Mouse (Mus musculus) 416B (cell line): ENCODE results near the gene Mxi1.
"Not testable (repeated sequence)": the region's sequence is repeated elsewhere in the genome, so short reads cannot be mapped to it uniquely, and the experiment has no call there.

ENCODE experiments used
- DNase-seq: peaks from one replicate; pipeline ENCODE4 v3.0.0; 2011; ENCODE audit warnings: low read depth

The Mxi1 gene

GRCm38 (mm10) chr19:53366057-53366775 lies 55.9 kb downstream of the Mxi1 start:
- DNase-seq, result peak; percentile 41

GRCm38 (mm10) chr19:53366881-53367280 lies 56.6 kb downstream of the Mxi1 start:
- DNase-seq, result no peak

- DNase-seq, result peak; percentile 72
These were observed 59.2 kb downstream of the Mxi1 start for GRCm38 (mm10) chr19:53369469-53370043.

DNA sequence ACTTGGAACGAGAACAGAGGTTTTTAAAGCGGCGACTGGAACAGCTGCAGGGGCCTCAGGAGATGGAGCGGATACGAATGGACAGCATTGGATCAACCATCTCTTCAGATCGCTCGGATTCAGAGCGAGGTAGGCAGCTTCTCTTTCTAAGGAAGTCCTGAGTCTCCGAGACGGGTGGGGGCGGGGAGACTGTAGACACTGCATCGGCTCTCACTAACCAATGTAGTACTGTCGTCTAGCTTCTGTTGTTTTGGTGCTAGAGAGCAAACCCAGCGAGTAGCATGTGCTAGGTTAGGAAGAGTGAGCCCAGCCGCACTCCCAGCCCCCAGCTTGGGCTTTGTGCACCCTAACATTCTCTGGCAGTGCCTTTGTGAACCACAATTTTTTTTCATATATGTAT lies 59.9 kb downstream of the Mxi1 start:
- no peak for DNase-seq

GRCm38 (mm10) chr19:53371666-53372065 lies 61.3 kb downstream of the Mxi1 start, which contains the start of gene Gm10197:
Gene Gm10197 (minus strand): TSS chr19:53371766.
- DNase-seq, result no peak

- no peak for DNase-seq
These were observed 63.3 kb downstream of the Mxi1 start for GRCm38 (mm10) chr19:53373570-53373969.

DNA sequence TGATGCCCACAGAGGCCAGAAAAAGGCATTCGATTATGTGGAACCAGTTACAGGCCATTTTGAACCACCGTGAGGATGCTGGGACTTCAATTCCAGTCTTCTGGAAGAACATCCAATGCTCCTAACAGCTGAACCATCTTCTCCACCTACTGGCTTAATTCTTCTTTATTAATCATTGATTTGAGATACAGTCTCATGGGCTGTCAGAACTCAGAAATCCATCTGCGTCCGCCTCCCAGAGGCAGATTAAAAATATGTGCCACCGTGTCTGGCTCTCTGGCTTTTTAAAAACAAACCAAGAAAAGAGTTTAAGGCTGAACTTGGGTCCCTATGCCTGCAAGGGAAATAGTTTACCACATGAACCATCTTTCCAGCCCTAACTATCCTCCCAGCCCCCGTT lies 65.0 kb downstream of the Mxi1 start:
- DNase-seq, result no peak

GRCm38 (mm10) chr19:53375816-53376215 lies 65.5 kb downstream of the Mxi1 start:
- no peak for DNase-seq

GRCm38 (mm10) chr19:53377652-53378051 lies 67.3 kb downstream of the Mxi1 start:
- no peak for DNase-seq

- no peak for DNase-seq
These were observed 68.1 kb downstream of the Mxi1 start for GRCm38 (mm10) chr19:53378421-53378820.

- no peak for DNase-seq
These were observed 73.0 kb downstream of the Mxi1 start for GRCm38 (mm10) chr19:53383336-53383735.

DNA sequence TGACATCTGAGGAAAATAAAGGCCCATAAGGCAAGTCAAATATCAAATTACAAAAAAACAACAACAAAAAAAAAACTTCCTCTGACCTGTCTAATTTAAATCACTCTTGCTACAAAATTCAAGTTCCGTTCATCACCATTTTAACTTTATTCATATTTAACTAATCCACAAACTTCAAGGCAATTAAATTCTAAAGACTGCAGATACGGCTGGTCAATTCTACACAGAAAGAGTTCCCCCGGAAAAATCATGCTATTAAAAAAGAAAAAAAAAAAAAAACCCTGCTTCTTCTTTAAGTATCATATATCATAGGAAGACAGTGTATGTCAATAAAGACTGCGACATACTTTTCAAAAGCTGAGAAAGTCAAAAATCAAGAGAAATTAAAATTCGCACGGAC lies 79.1 kb downstream of the Mxi1 start:
- DNase-seq, result no peak

GRCm38 (mm10) chr19:53389851-53390431 lies 79.6 kb downstream of the Mxi1 start:
- DNase-seq, result no peak

DNA sequence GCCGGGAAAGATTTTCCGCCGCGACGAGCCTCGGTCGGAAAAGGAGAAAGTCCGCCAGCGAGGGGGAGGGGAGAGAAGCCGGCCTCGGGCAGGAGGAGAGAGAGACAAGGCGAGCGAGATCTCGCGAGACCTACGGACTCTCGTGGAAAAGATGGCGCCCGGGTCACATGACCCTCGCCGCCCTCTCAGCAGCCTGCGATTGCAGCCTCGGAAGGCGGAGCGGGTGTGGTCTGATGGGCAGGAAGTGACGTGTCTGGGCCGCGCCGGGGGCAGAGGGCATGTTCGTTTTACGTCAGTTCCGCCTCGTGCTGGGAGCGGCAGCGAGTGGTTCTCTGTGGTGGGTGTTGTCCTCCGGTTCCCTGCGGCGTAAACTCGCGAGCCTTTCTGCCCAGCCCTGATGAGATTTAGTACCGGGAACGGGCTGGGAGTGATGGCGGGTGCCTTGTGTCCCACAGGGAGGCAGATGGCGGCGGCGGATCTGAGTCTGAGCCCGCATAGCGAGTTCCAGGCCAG lies 80.2 kb downstream of the Mxi1 start, which contains the start of gene Smndc1:
Gene Smndc1 (minus strand): TSS at position 84 of the 513 bp plus-strand sequence.
- peak; percentile 100 for DNase-seq

GRCm38 (mm10) chr19:53391386-53391785 lies 81.1 kb downstream of the Mxi1 start:
- DNase-seq, result peak; percentile 60

GRCm38 (mm10) chr19:53391787-53392186 lies 81.5 kb downstream of the Mxi1 start:
- peak; percentile 73 for DNase-seq

DNA sequence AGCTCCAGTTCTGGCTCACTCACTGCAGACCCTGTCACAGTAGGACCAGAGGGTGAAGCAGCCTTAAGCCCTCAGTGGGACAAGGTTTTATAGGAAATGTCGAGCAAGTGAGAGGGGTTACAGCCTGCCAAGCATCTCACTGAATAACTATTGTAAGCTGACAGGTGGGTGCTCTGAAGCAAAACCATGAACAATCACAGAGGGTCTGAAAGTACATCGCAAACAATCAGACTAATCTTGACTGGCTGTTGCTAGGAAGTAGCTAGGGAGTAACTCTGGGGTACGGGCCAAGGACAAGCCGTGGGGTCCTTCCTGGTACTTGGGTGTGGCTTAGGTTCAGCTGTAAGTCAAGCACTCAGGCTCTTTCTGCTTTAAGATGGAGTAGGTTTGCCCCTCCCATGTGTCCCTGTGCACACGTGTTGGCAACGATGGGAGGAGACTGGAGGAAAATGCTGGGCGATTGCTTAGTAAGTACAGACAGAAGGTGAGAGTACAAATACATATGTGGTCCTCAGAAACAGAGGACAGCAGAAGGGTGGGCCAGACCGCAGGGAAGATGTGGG lies 82.5 kb downstream of the Mxi1 start:
- DNase-seq, result peak; percentile 45

DNA sequence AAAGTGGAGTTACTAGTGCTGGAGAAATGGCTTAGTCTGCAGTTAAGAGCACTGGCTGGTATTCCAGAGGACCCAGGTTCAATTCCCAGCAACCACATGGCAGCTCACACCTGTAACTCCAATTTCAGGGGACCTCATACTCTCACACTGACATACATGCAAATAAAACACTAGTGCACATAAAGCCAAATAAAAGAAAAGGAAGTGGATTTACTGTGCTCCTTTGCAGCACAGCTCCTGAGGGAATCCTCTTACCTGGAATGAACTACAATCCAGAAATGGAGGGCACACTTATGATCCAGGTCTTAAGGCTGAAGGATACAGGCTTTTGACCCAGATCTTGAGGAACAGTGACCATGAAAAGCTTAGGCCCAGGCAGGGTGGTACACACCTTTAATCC lies 83.3 kb downstream of the Mxi1 start:
- DNase-seq, result no peak

DNA sequence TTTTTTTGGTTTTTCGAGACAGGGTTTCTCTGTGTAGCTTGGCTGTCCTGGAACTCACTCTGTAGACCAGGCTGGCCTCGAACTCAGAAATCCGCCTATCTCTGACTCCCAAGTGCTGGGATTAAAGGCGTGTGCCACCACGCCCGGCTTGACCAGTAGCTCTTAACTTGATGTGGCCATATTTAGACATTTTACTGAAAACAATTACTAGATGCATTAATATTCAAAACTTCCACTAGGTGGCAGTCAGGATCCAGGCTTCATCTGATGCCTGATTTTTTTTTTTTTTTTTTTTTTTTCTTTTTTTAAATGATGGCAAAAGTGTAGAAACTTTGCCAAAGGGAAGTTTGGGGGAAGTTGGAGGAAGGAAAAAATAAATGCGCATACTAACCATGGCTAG lies 84.2 kb downstream of the Mxi1 start:
- DNase-seq, result peak; percentile 91

DNA sequence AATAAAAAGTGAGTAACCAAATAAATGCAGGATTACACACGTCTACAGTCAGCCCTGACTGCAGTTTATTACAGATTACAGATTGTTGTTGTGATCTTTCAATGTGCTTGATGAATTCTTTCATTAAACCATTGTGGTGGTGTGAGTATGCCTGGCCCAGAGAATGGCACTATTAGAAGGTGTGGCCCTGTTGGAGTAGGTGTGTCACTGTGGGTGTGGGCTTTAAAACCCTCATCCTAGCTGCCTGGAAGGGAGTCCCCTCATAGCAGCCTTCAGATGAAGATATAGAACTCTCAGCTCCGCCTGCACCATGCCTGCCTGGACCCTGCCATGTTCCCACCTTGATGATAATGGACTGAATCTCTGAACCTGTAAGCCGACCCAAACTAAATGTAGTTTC lies 84.6 kb downstream of the Mxi1 start:
- DNase-seq, result not testable (repeated sequence)

DNA sequence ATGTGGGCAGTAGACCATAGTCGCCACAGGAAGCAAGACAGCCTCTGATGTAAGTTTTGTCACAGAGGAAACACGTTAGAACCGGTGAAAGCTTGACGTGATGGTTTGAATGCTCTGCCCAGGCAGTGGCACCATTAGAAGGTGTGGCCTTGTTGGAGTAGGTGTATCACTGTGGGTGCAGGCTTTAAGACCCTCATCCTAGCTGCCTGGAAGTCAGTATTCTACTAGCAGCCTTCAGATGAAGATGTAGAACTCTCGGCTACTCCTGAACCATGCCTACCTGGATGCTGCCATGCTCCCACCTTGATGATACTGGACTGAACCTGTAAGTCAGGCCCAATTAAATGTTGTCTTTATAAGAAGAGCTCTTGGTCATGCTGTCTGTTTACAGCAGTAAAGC lies 85.5 kb downstream of the Mxi1 start:
- DNase-seq, result peak; percentile 69

DNA sequence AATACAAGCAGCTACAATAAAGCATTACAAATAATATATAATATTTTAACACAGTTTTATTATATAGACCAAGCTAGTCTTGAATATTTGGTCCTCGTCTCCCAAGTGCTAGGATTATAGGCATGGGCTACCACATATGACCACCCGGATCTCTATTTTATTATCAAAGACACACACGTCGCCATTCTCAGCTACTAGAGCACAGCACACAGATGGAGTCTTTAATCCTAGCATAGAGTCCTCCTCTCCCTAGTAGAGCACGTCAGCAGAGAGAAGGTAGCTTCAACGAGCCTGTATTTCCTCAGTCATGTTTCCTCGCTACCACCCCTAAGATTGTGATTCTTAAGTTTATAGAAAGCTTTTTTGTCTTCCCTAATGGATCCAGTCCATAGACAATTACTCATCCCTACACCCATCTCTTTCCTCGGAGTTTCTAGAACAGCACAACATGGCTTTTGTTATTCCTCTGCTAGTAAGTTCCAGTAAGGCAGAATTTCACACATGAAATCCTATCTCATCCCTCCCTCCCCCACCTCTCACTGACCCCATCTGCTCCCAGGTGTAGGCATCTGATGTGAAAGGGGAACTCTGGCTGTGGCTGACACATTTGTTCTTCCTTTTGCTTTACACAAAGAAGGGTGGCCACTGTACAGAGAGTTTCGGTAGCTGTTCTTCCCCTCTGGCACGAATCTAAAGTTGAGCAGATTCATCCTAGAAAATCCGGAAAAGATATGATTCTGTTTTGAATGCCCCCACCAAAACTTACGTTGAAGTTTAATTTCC lies 87.3 kb downstream of the Mxi1 start:
- no peak for DNase-seq
